Mouse (Mus musculus): ENCODE results near the gene Bag1.

Gene Bag1

GRCm38 (mm10) chr4:40948160-40948708 lies at the start of gene Bag1, which contains the start of gene Chmp5:
Bag1 (minus strand) TSS chr4:40948294.
Chmp5 (plus strand) TSS chr4:40948407.
- peak; percentile 99 for DNase-seq

- DNase-seq: no peak
Observed at GRCm38 (mm10) chr4:40996302-40996701, 48.2 kb upstream of the Bag1 start.

GRCm38 (mm10) chr4:40989633-40990032 lies 41.5 kb upstream of the Bag1 start:
- DNase-seq: no peak

- DNase-seq: no peak
Observed at GRCm38 (mm10) chr4:40983686-40984085, 35.6 kb upstream of the Bag1 start.

- no peak for DNase-seq
Observed at GRCm38 (mm10) chr4:40982486-40982885, 34.4 kb upstream of the Bag1 start.

- DNase-seq: no peak
Observed at GRCm38 (mm10) chr4:40979430-40979829, 31.3 kb upstream of the Bag1 start.

- DNase-seq: no peak
Observed at GRCm38 (mm10) chr4:40976651-40977050, 28.6 kb upstream of the Bag1 start.

- DNase-seq: no peak
Observed at GRCm38 (mm10) chr4:40975678-40976077, 27.6 kb upstream of the Bag1 start.

- DNase-seq: no peak
Observed at GRCm38 (mm10) chr4:40974011-40974410, 25.9 kb upstream of the Bag1 start.

- DNase-seq: no peak
Observed at GRCm38 (mm10) chr4:40971744-40972143, 23.6 kb upstream of the Bag1 start.

GRCm38 (mm10) chr4:40970842-40971701 lies 23.0 kb upstream of the Bag1 start, which contains the start of gene Nfx1:
Nfx1 (plus strand) TSS chr4:40970906.
- DNase-seq: peak; percentile 97

GRCm38 (mm10) chr4:40970592-40970841 lies 22.4 kb upstream of the Bag1 start:
- DNase-seq: no peak

GRCm38 (mm10) chr4:40969781-40970591 lies 21.9 kb upstream of the Bag1 start:
- DNase-seq: no peak

GRCm38 (mm10) chr4:40969161-40969560 lies 21.1 kb upstream of the Bag1 start:
- no peak for DNase-seq

- peak; percentile 52 for DNase-seq
Observed at GRCm38 (mm10) chr4:40963536-40963935, 15.4 kb upstream of the Bag1 start.

- DNase-seq: no peak
Observed at GRCm38 (mm10) chr4:40955942-40956341, 7.8 kb upstream of the Bag1 start.

- no peak for DNase-seq
Observed at GRCm38 (mm10) chr4:40953521-40953920, 5.4 kb upstream of the Bag1 start.

- peak; percentile 51 for DNase-seq
Observed at GRCm38 (mm10) chr4:40947565-40948159, 432 bp downstream of the Bag1 start.

- no peak for DNase-seq
Observed at GRCm38 (mm10) chr4:40946516-40947121, 1.5 kb downstream of the Bag1 start.

- DNase-seq: no peak
Observed at GRCm38 (mm10) chr4:40943651-40944050, 4.4 kb downstream of the Bag1 start.

GRCm38 (mm10) chr4:40938793-40939192 lies 9.3 kb downstream of the Bag1 start:
- DNase-seq: no peak

- DNase-seq: peak; percentile 87
Observed at GRCm38 (mm10) chr4:40936175-40936839, 11.8 kb downstream of the Bag1 start.

All from layer of hippocampus, adult 9-11 months (tissue).